In the genomic region with DNA sequence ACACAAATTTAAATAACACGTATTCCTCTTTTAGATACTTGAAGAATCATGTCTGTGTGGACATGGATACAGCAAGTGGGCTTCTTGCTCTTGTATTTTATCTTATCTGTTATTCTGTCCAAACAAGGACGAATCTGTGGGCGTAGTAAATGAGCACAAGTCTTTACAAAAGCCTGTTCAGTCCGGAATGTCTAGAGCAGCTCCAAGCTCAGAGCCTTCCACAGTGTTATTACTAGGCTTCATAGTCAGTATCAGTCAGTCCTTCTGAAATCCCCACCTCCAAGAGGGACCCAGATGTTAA, we compare ENCODE assay signal across 10 mouse cellular contexts. TPM values are rescaled to one million over a fixed set of nuclear protein-coding genes. Genes with fewer than 3 reads are reported as not detected.
DNase-seq lines count a peak whose midpoint lies in the region; ATAC-seq lines count a peak whose summit lies in the region.
"Had no signal": no experiment of that assay in that cellular context is flagged by ENCODE, and none has a peak within 500 bp of the region (broad histone marks: within the 10 kb centered on the region; RNA-seq: fewer than 3 reads in every experiment).

No protein-coding gene starts in this region.

- H3K27me3 ChIP-seq in heart, embryonic 12.5 days (replicated peaks): no peaks in the 10 kb centered on the region
- no peaks in the 10 kb centered on the region for H3K27me3 ChIP-seq in heart, embryonic 11.5 days (ENCODE audit: control insufficient read depth, insufficient read depth, low read length)
- no peaks in the 10 kb centered on the region for H3K27me3 ChIP-seq in limb, embryonic 10.5 days (ENCODE audit: low read depth, poor library complexity, severe bottlenecking)
- H3K27me3 ChIP-seq in neural tube, embryonic 15.5 days (replicated peaks): no peaks in the 10 kb centered on the region
- H3K27me3 ChIP-seq: Patski had no signal

- intact Hi-C loops in gastrocnemius, postnatal 14 days (cut with DNase I; ENCODE audit: low total_unique reads): no loop called here

- no peak overlapping the region for H3K9ac ChIP-seq in heart, embryonic 12.5 days
- no peak overlapping the region for H3K9ac ChIP-seq in heart, embryonic 11.5 days (ENCODE audit: low read depth, low read length)
- H3K9ac ChIP-seq in neural tube, embryonic 15.5 days (replicated peaks): no peak overlapping the region

- no peak for ATAC-seq in heart, embryonic 12.5 days (ENCODE audit: insufficient number of reproducible peaks, low FRiP score)
- ATAC-seq in heart, embryonic 11.5 days (replicated peaks; ENCODE audit: insufficient number of reproducible peaks, low FRiP score, low TSS enrichment): no peak
- ATAC-seq in neural tube, embryonic 15.5 days (ENCODE audit: low FRiP score): no peak
- ATAC-seq: Patski had no signal

- no peaks in the 10 kb centered on the region for H3K9me3 ChIP-seq in heart, embryonic 12.5 days (replicated peaks)
- H3K9me3 ChIP-seq in heart, embryonic 11.5 days (replicated peaks; ENCODE audit: control insufficient read depth, low read length): no peaks in the 10 kb centered on the region
- no peaks in the 10 kb centered on the region for H3K9me3 ChIP-seq in limb, embryonic 10.5 days (replicated peaks)
- H3K9me3 ChIP-seq in neural tube, embryonic 15.5 days (replicated peaks): no peaks in the 10 kb centered on the region

- peak overlapping the region; percentile 82; the same call in 1 of the 2 replicates for H3K4me2 ChIP-seq in heart, embryonic 12.5 days
- no peak overlapping the region for H3K4me2 ChIP-seq in heart, embryonic 11.5 days
- H3K4me2 ChIP-seq in neural tube, embryonic 15.5 days: peak overlapping the region; percentile 57

- DNase-seq in right cerebral cortex, adult 18-20 months: peak; percentile 3
- no peak for DNase-seq in right cerebral cortex, postnatal 14 days
- DNase-seq in limb, embryonic 10.5 days (ENCODE audit: low spot score): no peak
- DNase-seq in gastrocnemius, postnatal 14 days: no peak
- no peak for DNase-seq in right cerebral cortex, postnatal 36 days (ENCODE audit: low spot score in 2 of 2)

- no peak overlapping the region for H3K4me3 ChIP-seq in heart, embryonic 12.5 days
- no peak overlapping the region for H3K4me3 ChIP-seq in heart, embryonic 11.5 days (ENCODE audit: low read depth, low read length)
- H3K4me3 ChIP-seq in limb, embryonic 10.5 days: peak overlapping the region; percentile 52; the same call in 1 of the 2 replicates
- no peak overlapping the region for H3K4me3 ChIP-seq in neural tube, embryonic 15.5 days (replicated peaks)

- no peaks in the 10 kb centered on the region for H3K36me3 ChIP-seq in heart, embryonic 12.5 days
- no peaks in the 10 kb centered on the region for H3K36me3 ChIP-seq in heart, embryonic 11.5 days (ENCODE audit: control insufficient read depth, insufficient read depth, low read length)
- H3K36me3 ChIP-seq in limb, embryonic 10.5 days: no peaks in the 10 kb centered on the region
- H3K36me3 ChIP-seq in neural tube, embryonic 15.5 days: no peaks in the 10 kb centered on the region

- H3K27ac ChIP-seq in heart, embryonic 12.5 days (ENCODE audit: poor library complexity, severe bottlenecking): no peak overlapping the region
- H3K27ac ChIP-seq in heart, embryonic 11.5 days (ENCODE audit: low read depth, low read length): no peak overlapping the region
- no peak overlapping the region; the same call in 1 of the 2 replicates for H3K27ac ChIP-seq in limb, embryonic 10.5 days
- H3K27ac ChIP-seq in neural tube, embryonic 15.5 days (replicated peaks): peak overlapping the region; percentile 94

- 55% methylated on average over 4 of the region's 4 CpGs for WGBS in heart, embryonic 12.5 days
- WGBS in heart, embryonic 11.5 days (ENCODE audit: insufficient replicate concordance): 66% methylated on average over 4 of the region's 4 CpGs
- WGBS in limb, embryonic 10.5 days: 92% methylated on average over 4 of the region's 4 CpGs
- WGBS in neural tube, embryonic 15.5 days: 68% methylated on average over 4 of the region's 4 CpGs

- H3K4me1 ChIP-seq in heart, embryonic 12.5 days (replicated peaks): peaks cover 8% of the 10 kb centered on the region
- H3K4me1 ChIP-seq in heart, embryonic 11.5 days (ENCODE audit: control insufficient read depth, insufficient read depth, low read length): 0 out of 2 replicates have a peak, but pooled peaks cover 4% of the 10 kb centered on the region
- H3K4me1 ChIP-seq in limb, embryonic 10.5 days: peaks cover 23% of the 10 kb centered on the region
- H3K4me1 ChIP-seq in neural tube, embryonic 15.5 days: peaks cover 10% of the 10 kb centered on the region; the same call in 1 of the 2 replicates

RNA-seq across cellular contexts. Expression of gene Nfe2l3, which starts 52.2 kb away (rescaled TPM):
- 5.3 and 5.4 TPM in 2 replicates for polyA plus RNA-seq in heart, embryonic 12.5 days (2016; fragmentation: Nextera tagmentation; extraction: Ambion mirVana)
- 3.4 and 4.7 TPM in 2 replicates for polyA plus RNA-seq in heart, embryonic 11.5 days (2014; fragmentation: Nextera tagmentation; extraction: Ambion mirVana)
- polyA plus RNA-seq in limb, embryonic 10.5 days (2016; fragmentation: Nextera tagmentation; extraction: Ambion mirVana): 0.39 and 0.56 TPM in 2 replicates
- 4.2 and 5.9 TPM in 2 replicates for polyA plus RNA-seq in neural tube, embryonic 15.5 days (2015; fragmentation: Nextera tagmentation; extraction: Ambion mirVana)
- total RNA-seq in gastrocnemius, postnatal 14 days (2021): under 1 TPM in 1 of 2 experiments, not detected in 1; 0.08 TPM
- total RNA-seq: gastrocnemius, adult 2 months had no signal
